Mouse (Mus musculus): Measurements from ENCODE around the gene Zfp62. TPM values are rescaled to one million over a fixed set of nuclear protein-coding genes. Genes with fewer than 3 reads are reported as not detected.
A peak's percentile ranks its signal among the peaks of the same experiment; 100 is the strongest.

Gene Zfp62
- total and polyA plus RNA-seq, 3 experiments = 16.7 to 132 (median 31.8) TPM

DNA sequence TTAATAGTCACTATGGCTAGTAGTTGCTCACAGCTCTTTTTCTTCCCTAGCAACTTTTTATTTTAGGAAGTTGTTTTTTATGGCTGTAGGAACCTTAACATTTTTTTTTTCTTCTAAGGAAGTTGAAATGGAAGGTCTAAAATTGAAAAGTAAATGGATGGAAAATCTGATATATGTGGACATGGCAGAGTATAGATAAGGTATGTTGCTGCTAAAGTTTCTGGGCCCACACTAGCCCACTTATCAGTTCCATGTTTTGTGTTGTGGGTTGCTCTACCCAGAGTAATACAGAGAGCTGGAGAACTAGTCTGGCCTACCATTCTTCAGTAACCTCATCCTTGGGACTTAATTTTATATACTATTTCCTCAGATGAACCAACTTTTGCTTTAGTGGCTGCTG is 9.5 kb downstream of the Zfp62 start (continued):
- TF ChIP-seq ZC3H11A (IDR thresholded peaks at IDR 0.05; ENCODE audit: low read depth, low read length) (no peak), NELFE (IDR thresholded peaks at IDR 0.05; ENCODE audit: low read depth, low read length) (no peak), KAT2A (conservative IDR thresholded peaks at IDR 0.05; ENCODE audit: low read depth, low read length) (no peak), MAX (IDR thresholded peaks at IDR 0.05; ENCODE audit: low read length) (no peak), ZMIZ1 (IDR thresholded peaks at IDR 0.05; ENCODE audit: low read depth, low read length) (no peak), MEF2A (IDR thresholded peaks at IDR 0.05; ENCODE audit: extremely low read depth, insufficient replicate concordance, low read depth, low read length, poor library complexity, severe bottlenecking) (no peak), POLR2A (IDR thresholded peaks at IDR 0.05; ENCODE audit: control insufficient read depth in 1 of 2, insufficient read depth in 1 of 2, low read depth in 1 of 2, low read length in 2 of 2, poor library complexity in 1 of 2) (no peak), SIN3A (IDR thresholded peaks at IDR 0.05; ENCODE audit: low read length) (peak; percentile 49; the same call in 1 of the 2 replicates), RAD21 (IDR thresholded peaks at IDR 0.05; ENCODE audit: low read depth, low read length) (no peak), RCOR1 (IDR thresholded peaks at IDR 0.05; ENCODE audit: low read depth, low read length) (peak; percentile 84), GABPA (IDR thresholded peaks at IDR 0.05; ENCODE audit: low read depth, low read length) (no peak), USF1 (IDR thresholded peaks at IDR 0.05; ENCODE audit: low read depth, low read length) (no peak), MAZ (IDR thresholded peaks at IDR 0.05; ENCODE audit: low read depth, low read length) (no peak)

DNA sequence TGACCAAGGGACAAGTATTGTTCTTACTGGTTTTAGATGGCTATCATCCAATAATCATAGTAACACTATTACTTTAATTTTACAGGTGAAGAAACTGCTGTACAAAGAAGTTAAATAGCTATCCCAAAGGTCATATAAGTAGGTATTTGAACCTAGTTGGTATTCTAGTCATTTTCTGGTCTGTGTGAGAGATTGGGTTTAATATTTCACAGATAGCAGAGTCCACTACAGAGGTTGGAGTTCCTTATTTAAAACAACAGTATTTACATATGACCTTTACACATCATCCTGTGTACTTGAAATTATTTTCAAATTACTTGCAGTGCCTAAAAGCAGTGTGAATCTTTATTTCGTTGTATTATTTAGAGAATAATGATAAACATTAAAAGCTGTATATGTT is 10.4 kb downstream of the Zfp62 start:
- Histone ChIP-seq H3K9ac (ENCODE audit: control insufficient read depth, low read depth, low read length, poor library complexity, severe bottlenecking) (no peak overlapping the region), H3K27ac (ENCODE audit: control insufficient read depth, low read depth, low read length) (no peak overlapping the region), H3K79me2 (ENCODE audit: control insufficient read depth, insufficient read depth, low read length, poor library complexity) (peaks cover 27% of the 10 kb centered on the region), H3K4me3 (ENCODE audit: control insufficient read depth in 1 of 2, insufficient read depth in 1 of 2, low read depth in 2 of 2, low read length in 2 of 2) (no peak overlapping the region), H3K9me3 (replicated peaks; ENCODE audit: insufficient read depth, low read length) (no peaks in the 10 kb centered on the region), H3K4me1 (ENCODE audit: control insufficient read depth in 1 of 2, insufficient read depth in 2 of 2, low read length in 2 of 2) (peaks cover 6 to 11% of the 10 kb centered on the region in 2 experiments), H3K36me3 (ENCODE audit: control insufficient read depth in 1 of 2, insufficient read depth in 2 of 2, low read length in 2 of 2) (peaks cover 35 to 53% of the 10 kb centered on the region in 2 experiments), H3K27me3 (ENCODE audit: control insufficient read depth in 1 of 2, insufficient read depth in 2 of 2, low read length in 2 of 2) (no peaks in the 10 kb centered on the region)
- no peak for DNase-seq (ENCODE audit: low read depth, low spot score)
- TF ChIP-seq MYB (IDR thresholded peaks at IDR 0.05; ENCODE audit: low read depth, low read length) = no peak

DNA sequence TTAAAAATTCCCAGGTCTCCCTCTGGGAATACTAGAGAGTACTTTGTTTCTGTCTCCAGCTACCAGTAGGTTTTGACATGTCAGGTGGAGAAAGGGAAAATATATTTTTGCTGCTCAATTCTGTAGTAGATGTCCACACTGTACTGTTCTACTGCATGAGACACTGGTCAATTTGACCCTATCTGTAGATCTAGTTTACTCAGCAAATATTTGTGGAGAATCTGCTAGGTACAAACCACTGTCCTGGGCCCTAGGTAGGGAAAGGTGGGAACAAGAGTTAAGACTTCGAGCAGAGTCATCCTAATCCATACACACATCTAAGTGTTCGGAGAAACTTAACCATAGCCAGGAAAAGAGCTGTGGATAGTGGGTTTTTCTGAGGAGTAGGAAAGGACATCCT is 16.2 kb downstream of the Zfp62 start:
- Histone ChIP-seq H3K9me3 (replicated peaks; ENCODE audit: insufficient read depth, low read length) (no peaks in the 10 kb centered on the region), H3K4me1 (ENCODE audit: control insufficient read depth in 1 of 2, insufficient read depth in 2 of 2, low read length in 2 of 2) (no peaks in the 10 kb centered on the region; a peak in 1 of 4 replicates), H3K9ac (ENCODE audit: control insufficient read depth, low read depth, low read length, poor library complexity, severe bottlenecking) (no peak overlapping the region), H3K27ac (ENCODE audit: control insufficient read depth, low read depth, low read length) (no peak overlapping the region), H3K4me3 (ENCODE audit: control insufficient read depth in 1 of 2, insufficient read depth in 1 of 2, low read depth in 2 of 2, low read length in 2 of 2) (no peak overlapping the region), H3K27me3 (ENCODE audit: control insufficient read depth in 1 of 2, insufficient read depth in 2 of 2, low read length in 2 of 2) (no peaks in the 10 kb centered on the region), H3K36me3 (ENCODE audit: control insufficient read depth in 1 of 2, insufficient read depth in 2 of 2, low read length in 2 of 2) (peaks cover 5 to 26% of the 10 kb centered on the region in 2 experiments), H3K79me2 (ENCODE audit: control insufficient read depth, insufficient read depth, low read length, poor library complexity) (0 out of 2 replicates have a peak, but pooled peaks cover 2% of the 10 kb centered on the region)
- peak; percentile 14 for DNase-seq (ENCODE audit: low read depth, low spot score)
- TF ChIP-seq POLR2A (IDR thresholded peaks at IDR 0.05; ENCODE audit: control insufficient read depth in 1 of 2, insufficient read depth in 1 of 2, low read depth in 1 of 2, low read length in 2 of 2, poor library complexity in 1 of 2) (peak in 1 of 2 experiments; percentile 41; a peak in 1 of 4 replicates), CTCF (IDR thresholded peaks at IDR 0.05 in 2 of 3, conservative IDR thresholded peaks at IDR 0.05 in 1 of 3; ENCODE audit: control insufficient read depth in 1 of 3, insufficient read depth in 1 of 3, low read depth in 2 of 3, low read length in 3 of 3, poor library complexity in 1 of 3, severe bottlenecking in 1 of 3) (no peak), MYB (IDR thresholded peaks at IDR 0.05; ENCODE audit: low read depth, low read length) (no peak)
